ENCODE assay signal across 8 mouse cellular contexts in genomic region chr9:54286331-54286987, GRCm38 (mm10). TPM values are rescaled to one million over a fixed set of nuclear protein-coding genes. Genes with fewer than 3 reads are reported as not detected.
DNase-seq lines count a peak whose midpoint lies in the region; ATAC-seq and TF ChIP-seq lines count a peak whose summit lies in the region.

Gldn (plus strand) TSS chr9:54286486.

- H3K9me3 ChIP-seq in heart, embryonic 11.5 days (replicated peaks; ENCODE audit: control insufficient read depth, low read length): no peaks in the 10 kb centered on the region
- H3K9me3 ChIP-seq in ES-E14 (ENCODE audit: control insufficient read depth, insufficient read depth, low read depth, low read length): no peaks in the 10 kb centered on the region
- H3K9me3 ChIP-seq in embryonic facial prominence, embryonic 11.5 days (replicated peaks; ENCODE audit: control insufficient read depth, low read length): no peaks in the 10 kb centered on the region
- no peaks in the 10 kb centered on the region for H3K9me3 ChIP-seq in intestine, embryonic 14.5 days (ENCODE audit: control insufficient read depth, low read length)
- H3K9me3 ChIP-seq in midbrain, embryonic 16.5 days (replicated peaks; ENCODE audit: control insufficient read depth, low read length, poor library complexity, severe bottlenecking): no peaks in the 10 kb centered on the region

- in situ Hi-C loops in ES-E14 (cut with MboI; ENCODE audit: low sequenced_read_pairs in 2 of 2, unreplicated experiment in 2 of 2): no loop called here

- H3K27ac ChIP-seq in heart, embryonic 11.5 days (ENCODE audit: low read depth, low read length): no peak within 1 kb of the TSS
- H3K27ac ChIP-seq in ES-E14 (ENCODE audit: insufficient read depth, low read depth, low read length, poor library complexity, severe bottlenecking): no peak within 1 kb of the TSS
- no peak within 1 kb of the TSS for H3K27ac ChIP-seq in embryonic facial prominence, embryonic 11.5 days (replicated peaks; ENCODE audit: low read depth, low read length)
- no peak within 1 kb of the TSS for H3K27ac ChIP-seq in intestine, embryonic 14.5 days (ENCODE audit: low read depth)
- no peak within 1 kb of the TSS for H3K27ac ChIP-seq in midbrain, embryonic 16.5 days (ENCODE audit: low read length)

- peaks cover 4% of the 10 kb centered on the region; the same call in 1 of the 2 replicates for H3K4me1 ChIP-seq in heart, embryonic 11.5 days (ENCODE audit: control insufficient read depth, insufficient read depth, low read length)
- no peaks in the 10 kb centered on the region for H3K4me1 ChIP-seq in ES-E14 (ENCODE audit: control insufficient read depth in 2 of 2, insufficient read depth in 2 of 2, low read length in 2 of 2, poor library complexity in 1 of 2)
- H3K4me1 ChIP-seq in embryonic facial prominence, embryonic 11.5 days (ENCODE audit: control insufficient read depth, insufficient read depth, low read length): peaks cover 3% of the 10 kb centered on the region; the same call in 1 of the 2 replicates
- no peaks in the 10 kb centered on the region; the same call in 1 of the 2 replicates for H3K4me1 ChIP-seq in intestine, embryonic 14.5 days (replicated peaks; ENCODE audit: control insufficient read depth, insufficient read depth, low read length)
- 0 out of 2 replicates have a peak, but pooled peaks cover 4% of the 10 kb centered on the region for H3K4me1 ChIP-seq in midbrain, embryonic 16.5 days (ENCODE audit: control insufficient read depth, insufficient read depth, low read length)

- DNase-seq in heart, postnatal 4 days: no peak
- no peak for DNase-seq in ES-E14 (ENCODE audit: low read depth, low spot score)
- peak; percentile 62 for DNase-seq in embryonic facial prominence, embryonic 11.5 days (ENCODE audit: low spot score)
- DNase-seq in intestine, embryonic 14.5 days (ENCODE audit: low spot score): peak; percentile 61
- no peak for DNase-seq in urinary bladder, adult 18-20 months (ENCODE audit: low spot score in 2 of 2)

- peak within 1 kb of the TSS; percentile 38 for H3K4me3 ChIP-seq in heart, embryonic 11.5 days (ENCODE audit: low read depth, low read length)
- H3K4me3 ChIP-seq in ES-E14 (ENCODE audit: insufficient read depth in 1 of 2, low read depth in 1 of 2, low read length in 2 of 2, poor library complexity in 1 of 2, severe bottlenecking in 1 of 2): peak within 1 kb of the TSS; percentile 63 to 64
- H3K4me3 ChIP-seq in embryonic facial prominence, embryonic 11.5 days (ENCODE audit: low read depth, low read length): peak within 1 kb of the TSS; percentile 35
- peak within 1 kb of the TSS; percentile 22 for H3K4me3 ChIP-seq in intestine, embryonic 14.5 days (ENCODE audit: low read depth, low read length)
- H3K4me3 ChIP-seq in midbrain, embryonic 16.5 days (ENCODE audit: low read depth, low read length): peak within 1 kb of the TSS; percentile 52

- ATAC-seq in heart, embryonic 11.5 days (replicated peaks; ENCODE audit: insufficient number of reproducible peaks, low FRiP score, low TSS enrichment): no peak
- ATAC-seq in embryonic facial prominence, embryonic 11.5 days (replicated peaks; ENCODE audit: insufficient number of reproducible peaks, low FRiP score, low TSS enrichment, low read depth): 0 out of 2 replicates have a peak, but pooled peaks have one; percentile 48
- ATAC-seq in intestine, embryonic 14.5 days (replicated peaks; ENCODE audit: low FRiP score, low TSS enrichment, low read depth): no peak
- peak; percentile 75 for ATAC-seq in midbrain, embryonic 16.5 days
- ATAC-seq in erythroblast, adult 5-6 weeks (replicated peaks; ENCODE audit: low FRiP score, poor library complexity, severe bottlenecking): no peak

- peak within 1 kb of the TSS; percentile 71 for H3K4me2 ChIP-seq in heart, embryonic 11.5 days
- H3K4me2 ChIP-seq in embryonic facial prominence, embryonic 11.5 days (ENCODE audit: low read depth, low read length): peak within 1 kb of the TSS; percentile 77
- H3K4me2 ChIP-seq in intestine, embryonic 14.5 days (ENCODE audit: low read length): peak within 1 kb of the TSS; percentile 55
- peak within 1 kb of the TSS; percentile 97 for H3K4me2 ChIP-seq in midbrain, embryonic 16.5 days (ENCODE audit: low read length)

- H3K36me3 ChIP-seq in heart, embryonic 11.5 days (ENCODE audit: control insufficient read depth, insufficient read depth, low read length): no peaks in the 10 kb centered on the region
- H3K36me3 ChIP-seq in ES-E14 (ENCODE audit: control insufficient read depth, insufficient read depth, low read length, poor library complexity, severe bottlenecking): no peaks in the 10 kb centered on the region
- no peaks in the 10 kb centered on the region for H3K36me3 ChIP-seq in embryonic facial prominence, embryonic 11.5 days (replicated peaks; ENCODE audit: control insufficient read depth, insufficient read depth, low read depth, low read length)
- H3K36me3 ChIP-seq in intestine, embryonic 14.5 days (ENCODE audit: control insufficient read depth, insufficient read depth, low read length): no peaks in the 10 kb centered on the region
- no peaks in the 10 kb centered on the region for H3K36me3 ChIP-seq in midbrain, embryonic 16.5 days (ENCODE audit: control insufficient read depth, insufficient read depth, low read length)

- no peak within 1 kb of the TSS for H3K9ac ChIP-seq in heart, embryonic 11.5 days (ENCODE audit: low read depth, low read length)
- H3K9ac ChIP-seq in ES-E14 (ENCODE audit: insufficient read depth, low read depth, low read length, poor library complexity, severe bottlenecking): peak within 1 kb of the TSS; percentile 31; the same call in 1 of the 2 replicates
- peak within 1 kb of the TSS; percentile 39 for H3K9ac ChIP-seq in embryonic facial prominence, embryonic 11.5 days (replicated peaks; ENCODE audit: low read length)
- no peak within 1 kb of the TSS for H3K9ac ChIP-seq in intestine, embryonic 14.5 days (ENCODE audit: low read length)
- peak within 1 kb of the TSS; percentile 80 for H3K9ac ChIP-seq in midbrain, embryonic 16.5 days (ENCODE audit: low read depth, low read length)

- 2% methylated on average over 60 of the region's 61 CpGs for WGBS in heart, embryonic 11.5 days (ENCODE audit: insufficient replicate concordance)
- 2% methylated on average over 58 of the region's 61 CpGs for WGBS in embryonic facial prominence, embryonic 11.5 days
- 2% methylated on average over 61 of the region's 61 CpGs for WGBS in intestine, embryonic 14.5 days
- WGBS in midbrain, embryonic 16.5 days: 3% methylated on average over 57 of the region's 61 CpGs

- peaks cover 39% of the 10 kb centered on the region for H3K27me3 ChIP-seq in heart, embryonic 11.5 days (ENCODE audit: control insufficient read depth, insufficient read depth, low read length)
- peaks cover 6% of the 10 kb centered on the region for H3K27me3 ChIP-seq in embryonic facial prominence, embryonic 11.5 days (ENCODE audit: control insufficient read depth, insufficient read depth, low read length)
- H3K27me3 ChIP-seq in intestine, embryonic 14.5 days (replicated peaks; ENCODE audit: control insufficient read depth, insufficient read depth, low read length): peaks cover 20% of the 10 kb centered on the region
- H3K27me3 ChIP-seq in midbrain, embryonic 16.5 days (ENCODE audit: control insufficient read depth, insufficient read depth, low read depth, low read length): peaks cover 4% of the 10 kb centered on the region

TF ChIP-seq in ES-E14, 5 proteins besides CTCF, POLR2A, EP300 and RAD21:
- no peak for TF ChIP-seq ZNF384 (IDR thresholded peaks at IDR 0.05; ENCODE audit: low read depth, low read length)
- no peak for TF ChIP-seq HCFC1 (IDR thresholded peaks at IDR 0.05; ENCODE audit: borderline replicate concordance, insufficient read depth, low read length)
- TF ChIP-seq ZC3H11A (IDR thresholded peaks at IDR 0.05; ENCODE audit: borderline replicate concordance, low read depth, low read length): no peak
- TF ChIP-seq CHD2 (IDR thresholded peaks at IDR 0.05; ENCODE audit: low read depth, low read length): no peak
- TF ChIP-seq MAFK (IDR thresholded peaks at IDR 0.05; ENCODE audit: insufficient read depth, low read depth, low read length): no peak

RNA-seq across cellular contexts. Expression of gene Gldn, which starts in this region (rescaled TPM):
- polyA plus RNA-seq in heart, embryonic 11.5 days (2014; fragmentation: Nextera tagmentation; extraction: Ambion mirVana): not detected in 2 replicates
- under 1 TPM in 1 of 2 experiments, not detected in 1; 0.11 TPM for total RNA-seq in heart, postnatal 4 days (2021)
- not detected in 2 replicates for total RNA-seq in ES-E14 (2012; rRNA removed)
- 0.17 and 0.25 TPM in 2 replicates for polyA plus RNA-seq in embryonic facial prominence, embryonic 11.5 days (2014; fragmentation: Nextera tagmentation; extraction: Ambion mirVana)
- not detected in 2 replicates for polyA plus RNA-seq in intestine, embryonic 14.5 days (2014; fragmentation: Nextera tagmentation; extraction: Ambion mirVana)
- 0.26 and 0.31 TPM in 2 replicates for polyA plus RNA-seq in midbrain, embryonic 16.5 days (2015; fragmentation: Nextera tagmentation; extraction: Ambion mirVana)
- total RNA-seq in erythroblast, adult 5-6 weeks (2015; ENCODE audit: low replicate concordance): 0.42 TPM in 1 of 2 replicates, not detected in the other
- not detected in 2 replicates for total RNA-seq in erythroblast, adult 5-6 weeks (2017; ENCODE audit: low replicate concordance)

Comparison
In these comparisons a context has a peak if more than half of its experiments do, and no peak if none do; other contexts are left out.
1. Peak in DNase-seq, ATAC-seq, H3K4me3 ChIP-seq, H3K9ac ChIP-seq and H3K4me2 ChIP-seq in embryonic facial prominence, embryonic 11.5 days; RNA of the gene not detected or under 1 TPM.
2. Peak in DNase-seq, H3K4me3 ChIP-seq and H3K4me2 ChIP-seq in intestine, embryonic 14.5 days; RNA of the gene not detected or under 1 TPM.
3. Peak in ATAC-seq, H3K4me3 ChIP-seq, H3K9ac ChIP-seq and H3K4me2 ChIP-seq in midbrain, embryonic 16.5 days; RNA of the gene not detected or under 1 TPM.